Mouse (Mus musculus) telencephalon, adult 2 months (tissue): ENCODE measurements around the gene Shisa2.
A peak's percentile ranks its signal among the peaks of the same experiment; 100 is the strongest.

ENCODE experiments used
- DNase-seq: peaks from one replicate; pipeline ENCODE4 v3.0.0-alpha.2; 2011; ENCODE audit warnings: low read depth, low spot score

The Shisa2 gene

DNA sequence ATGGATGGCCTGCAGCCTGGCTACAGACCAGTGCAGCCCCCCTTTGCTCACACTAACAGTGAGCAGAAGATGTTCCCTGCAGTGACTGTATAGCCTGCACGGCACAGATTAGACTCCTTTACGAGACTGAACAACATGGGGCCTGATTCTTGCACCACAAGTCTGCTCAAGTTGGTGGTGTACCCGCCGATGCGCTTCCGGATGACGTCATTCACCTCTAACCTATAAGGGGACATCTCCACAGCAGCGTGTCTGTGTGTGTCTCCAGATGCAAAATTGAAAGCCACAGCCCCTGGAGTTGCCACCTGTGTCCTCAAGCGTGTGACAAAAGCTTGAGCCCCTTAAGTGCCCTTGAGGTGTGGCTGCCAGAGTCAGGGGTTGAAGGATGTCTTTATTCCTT, 5.0 kb downstream of the Shisa2 start:
- no peak for DNase-seq

DNA sequence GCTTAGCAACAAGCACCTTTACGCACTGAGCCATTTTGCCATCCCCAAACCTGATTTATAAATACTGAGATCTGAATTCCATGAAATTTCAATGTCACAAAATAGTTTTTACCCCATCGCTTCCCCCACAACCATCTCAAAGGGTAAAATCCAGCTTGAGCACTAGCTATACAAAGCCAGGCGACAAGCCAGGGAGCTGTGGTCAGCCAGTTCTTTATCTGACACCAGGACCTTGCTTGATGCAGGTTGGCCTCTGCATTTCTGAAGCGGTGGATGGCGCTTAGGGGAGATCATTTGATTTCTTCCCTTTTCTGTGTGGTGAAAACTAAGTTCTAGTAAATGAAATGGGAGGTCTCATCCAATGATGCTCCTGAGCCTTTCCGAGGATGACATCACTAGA, 7.0 kb downstream of the Shisa2 start:
- DNase-seq: no peak

DNA sequence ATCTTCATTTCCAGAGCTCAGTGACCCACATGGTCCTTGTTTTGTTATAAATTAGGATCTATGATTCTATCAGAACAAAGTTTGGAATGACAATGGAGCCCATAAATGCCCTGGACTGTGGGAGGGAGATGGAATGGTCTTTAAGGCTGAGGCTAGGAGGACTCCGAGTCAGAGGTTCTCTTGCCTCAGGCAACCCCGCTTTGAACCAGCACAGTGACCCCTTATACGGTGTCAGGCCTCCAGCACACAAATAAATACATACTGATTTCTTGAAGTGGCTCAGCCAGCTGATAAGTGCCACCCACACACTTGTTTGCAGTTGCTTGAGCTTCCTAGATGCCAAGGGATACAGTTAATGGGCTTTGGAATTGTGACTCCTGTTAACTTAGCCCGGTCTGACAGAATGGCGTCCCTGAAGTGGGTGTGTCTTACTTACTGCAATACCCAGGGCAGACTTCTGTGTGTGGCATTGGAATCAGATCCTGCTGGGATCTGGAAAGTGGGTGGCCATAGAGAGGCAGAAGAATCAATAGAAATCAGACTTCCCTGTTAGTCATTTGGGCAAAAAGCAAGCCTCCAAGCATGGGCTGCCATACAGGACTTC, 8.3 kb downstream of the Shisa2 start:
- DNase-seq: no peak

DNA sequence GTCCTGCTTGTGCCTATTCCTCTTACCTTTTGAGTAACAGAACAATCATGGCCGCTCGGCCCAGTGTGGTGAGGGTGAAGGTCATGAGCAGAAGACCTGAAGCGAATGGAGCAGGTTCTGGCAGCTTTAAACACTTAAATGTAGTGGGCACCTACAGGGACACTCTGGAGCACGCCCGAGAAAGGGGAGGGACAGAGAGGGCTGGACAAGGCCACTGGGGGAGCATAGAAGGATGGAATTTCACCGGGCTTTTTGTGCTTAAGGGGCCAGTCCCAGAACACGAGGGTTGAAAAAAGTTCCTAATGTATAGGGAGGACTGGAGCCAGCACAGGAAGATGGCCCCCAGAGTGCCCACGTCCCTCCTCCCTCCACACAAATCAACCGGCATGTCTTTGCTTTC, 8.9 kb downstream of the Shisa2 start:
- no peak for DNase-seq

DNA sequence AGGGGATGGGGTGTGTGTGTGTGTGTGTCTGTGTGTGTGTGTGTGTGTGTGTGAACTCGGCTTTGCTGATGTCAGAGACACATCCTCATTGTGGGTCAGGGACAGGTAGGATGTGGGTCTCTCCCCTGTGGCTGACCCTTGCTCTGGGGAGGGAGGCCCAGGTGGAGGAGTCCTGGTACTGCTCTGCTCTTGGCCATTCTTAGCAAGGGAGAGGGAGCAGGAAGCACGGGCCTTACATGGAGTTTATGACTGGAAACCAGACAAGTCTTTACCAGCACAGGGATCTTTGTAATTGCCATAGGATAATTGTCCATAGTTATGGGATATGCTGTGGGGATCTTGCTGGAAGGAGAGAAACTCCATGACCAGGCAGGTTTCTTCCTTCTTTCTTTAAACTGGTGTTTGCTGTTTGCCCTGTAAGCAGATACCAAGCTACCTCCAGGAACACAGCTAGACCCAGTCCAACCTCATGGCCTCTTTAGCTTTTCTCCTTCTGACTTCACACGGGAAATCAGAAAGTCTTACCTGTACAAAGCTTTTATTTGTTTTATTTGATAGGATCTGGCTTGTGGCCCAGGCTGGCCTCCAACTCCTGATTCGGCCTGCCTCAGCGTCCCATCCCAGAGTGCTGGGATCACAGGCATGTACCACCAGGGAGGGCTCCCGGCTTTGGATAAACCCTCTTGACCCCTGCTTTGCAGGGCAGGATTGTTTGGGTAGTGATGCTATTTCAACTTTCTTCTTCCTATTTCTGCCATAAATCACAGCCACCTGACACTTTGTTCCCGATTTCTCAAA, 14.0 kb downstream of the Shisa2 start:
- DNase-seq: no peak

DNA sequence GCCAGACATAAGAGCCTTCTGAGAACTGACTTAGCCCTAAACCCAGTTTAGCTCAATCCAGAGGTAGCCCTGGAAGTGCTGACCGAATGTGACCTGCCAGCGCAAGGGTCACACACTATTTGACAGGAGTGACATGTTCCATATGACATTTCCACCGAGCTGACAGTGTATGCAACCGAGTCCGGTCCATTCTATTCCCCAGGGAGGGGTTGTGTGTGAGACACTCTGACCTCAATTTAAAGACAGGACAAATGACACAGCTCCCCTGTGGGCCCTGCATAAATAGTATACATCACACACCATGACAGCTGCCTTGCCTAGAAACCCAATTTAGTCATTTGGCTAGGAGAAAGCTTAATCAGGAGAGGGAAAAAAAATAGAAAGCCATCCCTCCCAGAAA, 16.7 kb downstream of the Shisa2 start:
- DNase-seq: no peak

DNA sequence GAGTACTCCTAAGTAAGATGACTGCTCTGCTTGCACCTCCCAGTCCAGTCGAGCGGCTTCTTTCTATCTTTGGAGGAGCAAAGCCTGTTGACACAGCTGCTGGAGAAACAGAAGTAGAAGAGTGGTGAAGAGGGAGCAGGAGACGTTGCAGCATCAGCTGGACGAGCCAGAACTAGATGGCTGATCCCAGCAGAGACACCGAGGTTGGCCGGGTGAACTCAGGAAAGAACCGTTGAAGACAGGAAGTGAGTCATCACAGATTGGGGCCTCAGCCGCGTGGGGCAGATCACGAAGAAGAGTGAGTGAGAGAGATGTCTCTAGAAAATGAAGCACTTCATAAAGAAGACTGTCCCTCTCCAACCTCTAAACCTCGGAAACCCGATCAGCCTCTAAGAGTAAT, 18.5 kb downstream of the Shisa2 start:
- no peak for DNase-seq

DNA sequence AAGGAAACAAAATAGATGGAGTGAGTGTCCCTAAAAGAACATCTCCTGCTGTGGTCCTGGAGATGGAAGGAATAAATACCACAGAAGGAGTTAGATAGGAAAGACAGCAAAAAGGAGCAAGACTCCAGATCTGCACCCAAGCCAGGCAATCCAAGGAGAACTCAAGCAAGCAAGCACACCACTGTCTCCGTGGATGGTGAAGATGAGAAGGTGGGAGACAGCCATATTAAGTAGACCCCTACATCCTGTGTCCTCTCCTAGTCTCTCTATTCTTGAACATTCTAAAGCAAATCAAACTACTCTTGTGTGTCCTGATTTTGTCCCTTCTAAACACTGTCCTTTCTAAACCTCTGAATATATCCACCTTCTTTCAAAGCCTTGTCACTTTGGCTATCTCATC, 19.1 kb downstream of the Shisa2 start:
- DNase-seq: no peak

DNA sequence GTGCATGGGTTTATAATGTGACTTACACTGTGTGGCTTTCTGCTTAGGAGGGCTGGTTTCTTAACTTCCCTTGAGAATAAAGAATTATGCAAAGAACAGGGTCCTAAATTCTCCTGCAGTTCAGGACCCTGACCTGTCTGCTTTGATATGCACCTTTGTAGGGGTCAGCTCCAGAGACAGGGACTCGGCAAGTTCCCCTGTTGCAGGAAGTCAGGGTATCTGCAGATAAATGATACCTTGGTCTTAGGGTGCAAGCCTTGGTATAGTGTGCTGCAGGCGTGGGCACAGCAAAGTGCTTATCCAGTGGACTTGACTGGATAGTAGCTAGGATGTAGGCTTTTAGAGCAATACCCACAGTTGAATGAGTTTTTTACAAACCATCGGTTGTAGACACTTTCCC, 19.8 kb downstream of the Shisa2 start:
- no peak for DNase-seq

DNA sequence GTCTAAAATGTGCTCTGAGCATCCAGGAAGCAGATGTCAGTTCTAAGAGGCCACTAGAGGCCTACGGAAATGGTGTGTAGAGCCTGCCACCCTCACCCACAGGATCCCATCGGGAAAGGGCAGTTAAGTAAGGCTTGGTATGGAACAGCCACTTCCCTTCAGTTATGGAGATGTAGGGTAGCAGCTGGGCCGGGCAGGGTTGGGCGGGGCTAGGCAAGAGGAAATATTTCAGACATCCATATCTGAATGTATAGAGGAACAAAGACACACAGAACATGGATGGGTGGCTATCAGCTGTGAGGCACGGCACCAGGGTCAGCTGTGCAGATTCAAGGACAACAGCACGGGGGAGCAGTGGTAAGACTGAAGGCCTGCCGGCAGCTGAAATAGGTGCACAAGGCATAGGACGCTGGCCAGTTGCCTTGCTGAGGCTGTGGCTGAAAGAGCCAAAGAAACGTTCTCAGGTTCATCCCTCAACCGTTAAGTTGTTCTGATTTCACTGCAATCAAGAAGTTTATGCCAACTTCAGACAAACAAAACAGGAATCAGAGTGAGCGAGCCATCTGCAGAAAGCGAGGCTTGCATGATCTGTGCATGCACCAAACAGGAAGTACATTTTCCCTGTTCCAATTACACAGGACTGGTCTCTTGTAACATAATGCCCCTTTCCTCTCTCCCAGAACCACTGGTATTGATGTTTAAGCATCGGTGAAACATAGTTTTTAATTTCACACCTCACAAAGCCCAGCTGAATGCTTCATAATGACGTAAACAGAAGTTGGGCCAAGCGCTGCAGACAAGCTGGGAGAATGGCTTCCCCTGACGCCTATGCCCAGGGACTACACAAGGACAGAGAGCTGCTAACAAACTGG, 22.0 kb downstream of the Shisa2 start:
- no peak for DNase-seq

DNA sequence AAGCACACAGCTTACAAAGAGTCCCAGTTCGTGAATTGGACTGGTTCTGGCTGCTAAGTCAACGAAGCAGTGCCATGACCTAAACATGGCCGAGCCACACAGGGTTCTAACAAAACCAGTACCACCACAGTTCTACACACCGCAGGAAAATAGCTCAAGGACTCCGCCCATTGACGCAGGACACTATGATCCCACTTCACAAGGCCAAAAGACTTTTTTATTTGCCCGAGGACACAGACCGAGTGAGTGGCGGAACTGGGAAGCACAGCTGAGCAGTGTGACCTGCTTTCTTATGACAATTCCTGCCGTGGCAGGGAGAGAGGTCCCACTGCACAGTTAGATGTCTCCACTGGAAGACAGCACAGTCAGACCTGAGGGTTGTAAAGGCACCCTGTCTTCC, 23.5 kb downstream of the Shisa2 start:
- DNase-seq: no peak

DNA sequence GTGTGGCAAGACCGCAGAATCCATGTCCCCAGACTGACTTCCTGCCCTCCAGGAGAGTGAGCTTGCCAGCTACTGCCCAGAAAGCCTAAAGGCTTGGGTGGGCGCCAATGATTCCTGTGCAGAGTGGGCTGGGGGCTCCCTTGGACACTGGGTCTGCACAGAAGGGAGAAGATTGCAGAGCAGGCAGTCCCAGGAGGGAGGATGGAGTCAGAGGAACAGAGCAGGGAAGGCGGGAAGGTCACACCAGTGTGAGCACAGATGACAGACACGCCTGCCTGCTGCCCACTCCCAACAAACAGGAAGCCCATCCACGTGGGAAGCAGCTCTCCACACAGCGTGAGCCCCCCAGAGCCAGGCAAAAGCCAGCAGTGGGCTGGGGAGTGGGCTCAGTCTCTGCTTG, 24.2 kb downstream of the Shisa2 start:
- no peak for DNase-seq

DNA sequence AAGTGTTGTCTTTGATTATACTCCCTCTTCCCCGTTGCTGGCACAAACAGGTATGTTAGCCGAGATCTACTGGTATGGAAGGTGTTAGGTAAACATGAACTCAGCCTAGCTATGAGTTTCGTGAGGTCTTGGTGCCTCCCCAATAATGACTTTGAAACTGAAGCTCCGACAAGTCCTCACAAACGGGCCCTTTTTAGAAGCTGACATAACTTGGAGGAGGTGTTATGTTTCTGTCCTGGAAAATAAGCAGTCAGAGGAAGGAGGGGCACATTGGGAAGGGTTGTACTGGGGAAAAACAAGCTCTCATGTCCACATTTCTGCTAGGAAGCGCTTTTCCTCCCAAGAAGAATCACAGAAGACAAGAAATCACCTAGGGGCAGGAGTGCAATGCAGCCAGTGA, 31.5 kb downstream of the Shisa2 start:
- peak; percentile 9 for DNase-seq

DNA sequence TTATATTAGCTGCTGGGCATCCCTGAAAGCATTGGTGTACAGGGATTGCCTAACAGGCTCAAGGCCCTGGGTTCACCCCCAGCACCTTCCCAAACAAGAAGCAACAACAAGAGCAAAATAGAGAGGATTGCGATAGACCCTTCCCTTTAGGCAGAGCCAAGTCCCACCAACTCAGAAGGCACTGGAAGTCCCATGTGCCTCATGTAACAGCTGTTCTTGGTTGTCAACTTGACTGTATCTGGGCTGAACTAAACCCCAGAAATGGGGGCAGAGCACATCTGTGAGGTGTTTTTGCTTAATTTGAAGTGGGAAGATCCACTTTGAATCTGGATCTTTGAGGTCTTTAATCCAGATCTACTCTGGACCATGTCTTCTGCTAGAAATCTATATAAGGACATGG, 32.0 kb downstream of the Shisa2 start:
- DNase-seq: no peak

DNA sequence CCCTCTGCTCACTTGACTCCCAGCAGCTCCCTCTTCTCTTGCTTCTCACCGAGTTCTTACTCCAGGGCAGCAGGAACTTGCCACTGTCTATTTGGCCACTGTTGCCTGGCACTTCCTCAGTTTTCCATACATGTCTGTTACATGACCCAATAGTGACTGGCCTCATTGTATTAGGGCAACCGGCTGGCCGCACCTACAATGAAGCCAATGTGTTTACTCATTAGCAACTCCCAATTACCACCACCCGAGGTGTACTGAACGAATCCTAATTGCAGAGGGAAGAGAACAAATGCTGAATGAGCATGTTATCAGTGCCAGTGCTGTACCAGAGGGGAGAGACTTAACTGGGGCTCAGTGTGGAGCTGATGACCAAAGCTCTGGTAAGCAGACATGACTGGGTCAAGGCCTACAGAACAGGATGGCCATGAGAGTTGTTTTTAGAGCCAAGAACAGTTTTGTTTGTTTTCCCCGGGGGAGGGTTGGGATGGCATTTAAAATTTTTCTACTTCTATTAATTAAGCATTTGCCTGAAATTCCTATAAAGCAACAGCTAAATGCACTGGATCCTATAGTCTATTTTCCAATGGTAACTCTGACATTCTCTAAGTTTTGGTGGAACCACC, 47.9 kb downstream of the Shisa2 start:
- DNase-seq: no peak

DNA sequence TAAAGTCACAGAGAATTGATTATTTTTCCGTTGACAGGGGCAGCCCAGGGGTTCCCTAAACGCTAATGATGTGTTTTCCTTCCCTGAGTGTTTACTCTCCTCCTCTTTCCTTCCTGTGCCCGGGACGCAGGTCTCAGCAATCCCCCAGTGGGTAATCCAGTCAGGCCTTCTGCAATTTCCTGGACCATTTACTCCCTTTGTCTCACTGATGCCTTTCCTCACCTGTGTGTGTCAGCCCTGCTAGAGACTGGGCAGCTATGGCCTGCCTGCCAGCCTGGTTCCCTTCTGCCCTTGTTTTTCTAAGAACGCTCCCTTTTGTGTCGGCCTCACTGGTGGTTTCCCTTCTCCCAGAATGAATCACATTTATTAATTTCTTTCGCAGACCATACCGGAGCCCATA, 49.4 kb downstream of the Shisa2 start:
- DNase-seq: no peak

DNA sequence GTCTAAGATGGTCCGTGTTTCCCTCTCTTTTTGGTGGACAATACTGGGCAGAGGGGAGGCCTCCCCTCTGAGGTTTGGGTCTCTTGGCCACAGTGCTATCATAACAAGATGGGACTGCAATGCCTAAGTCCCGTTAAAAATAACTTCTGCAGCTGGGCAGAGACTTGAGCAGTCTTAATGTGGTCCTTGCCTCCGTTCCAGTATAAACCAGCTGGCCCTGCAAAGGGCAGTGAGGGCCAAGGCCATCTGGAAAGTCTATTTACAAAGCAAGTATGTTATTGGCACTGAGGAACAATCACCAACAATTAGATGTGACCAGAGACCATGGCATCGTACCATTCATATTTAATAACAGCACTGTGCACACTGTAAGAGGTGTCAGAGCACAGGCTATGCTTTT, 50.2 kb downstream of the Shisa2 start:
- DNase-seq: no peak

DNA sequence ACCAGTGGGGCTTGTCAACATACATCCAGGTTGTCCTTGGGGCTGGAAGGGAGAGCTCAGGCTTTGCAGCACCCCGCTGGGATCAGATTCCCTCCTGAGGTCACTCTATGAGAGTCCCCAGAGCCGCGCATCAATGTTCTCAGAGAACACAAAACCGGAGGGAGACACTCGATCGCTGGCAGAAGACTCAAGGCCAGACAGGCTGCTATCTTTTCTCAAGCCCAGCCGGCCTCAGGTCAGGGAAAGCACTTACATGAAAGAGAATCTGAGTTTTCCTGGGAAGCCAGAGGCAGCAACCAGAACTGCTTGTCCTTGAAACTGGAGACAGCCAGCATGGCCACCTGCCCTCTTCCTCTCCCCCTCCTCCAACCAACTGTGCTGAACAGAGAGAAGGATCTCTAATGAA, 52.5 kb downstream of the Shisa2 start:
- DNase-seq: no peak
